Mouse (Mus musculus) midbrain, embryonic 16.5 days (tissue): Measurements from ENCODE around the gene Bpifb4. TPM values are rescaled to one million over a fixed set of nuclear protein-coding genes. Genes with fewer than 3 reads are reported as not detected.

Experiments used
- ATAC-seq: fragments of 200-750 bp; cut with Nextera tagmentation; 2 replicates; pipeline ENCODE4 v1.8.0; 2017; ENCODE audit warnings: moderate TSS enrichment
- H3K27ac ChIP-seq: fragments of 300-500 bp; sonication (generic); 2 replicates; pipeline ENCODE4 v1.5.1; 2014; ENCODE audit warnings: mild to moderate bottlenecking, low read length, mixed read lengths
- H3K27me3 ChIP-seq: fragments of 300-500 bp; sonication (generic); 2 replicates; pipeline ENCODE4 v1.6.1; 2014; ENCODE audit warnings: low read depth, low read length, mixed read lengths; ENCODE audit not compliant: control insufficient read depth, insufficient read depth
- H3K36me3 ChIP-seq: fragments of 300-500 bp; sonication (generic); 2 replicates; pipeline ENCODE4 v1.6.1; 2014; ENCODE audit warnings: mild to moderate bottlenecking, low read length, moderate library complexity, mixed read lengths; ENCODE audit not compliant: control insufficient read depth, insufficient read depth
- H3K4me1 ChIP-seq: fragments of 300-500 bp; sonication (generic); 2 replicates; pipeline ENCODE4 v1.6.1; 2014; ENCODE audit warnings: mild to moderate bottlenecking, low read length, mixed read lengths; ENCODE audit not compliant: control insufficient read depth, insufficient read depth
- H3K4me2 ChIP-seq: fragments of 300-500 bp; sonication (generic); 2 replicates; pipeline ENCODE4 v1.6.1; 2014; ENCODE audit warnings: mild to moderate bottlenecking, low read length, mixed read lengths
- H3K4me3 ChIP-seq: fragments of 300-500 bp; sonication (generic); 2 replicates; pipeline ENCODE4 v1.5.1; 2014; ENCODE audit warnings: low read depth, mild to moderate bottlenecking, low read length, moderate library complexity, mixed read lengths
- H3K9ac ChIP-seq: fragments of 300-500 bp; sonication (generic); 2 replicates; pipeline ENCODE4 v1.6.1; 2014; ENCODE audit warnings: low read depth, low read length, mixed read lengths
- H3K9me3 ChIP-seq: fragments of 300-500 bp; sonication (generic); replicated peaks from 2 replicates; pipeline ENCODE4 v1.6.1; 2014; ENCODE audit warnings: mild to moderate bottlenecking, low read length, mixed read lengths; ENCODE audit not compliant: control insufficient read depth, poor library complexity, severe bottlenecking
- WGBS: fragments of 180-500 bp; shearing (Covaris S2); extraction: QIAGEN DNeasy Blood & Tissue Kit; methylation state at CpG from one replicate; pipeline ENCODE4 v1.1.7; 2014; 5-methylcytosine and 5-hydroxymethylcytosine counted together
- polyA plus RNA-seq: library from polyadenylated mRNA; unstranded; fragments of >200 nt; fragmentation: Nextera tagmentation; extraction: Ambion mirVana; gene quantifications from 2 replicates; pipeline ENCODE4 v1.2.1, GENCODE M21; 2015

Gene Bpifb4
- polyA plus RNA-seq, 1 experiment from 2014 or later: not detected

GRCm38 (mm10) chr2:153931125-153931524 lies 6.9 kb upstream of the Bpifb4 start:
- 42% methylated on average over 6 of the region's 6 CpGs for WGBS
- no peak overlapping the region for H3K4me2 ChIP-seq
- no peak overlapping the region for H3K9ac ChIP-seq
- H3K36me3 ChIP-seq: no peaks in the 10 kb centered on the region
- H3K27ac ChIP-seq: no peak overlapping the region
- ATAC-seq: peak; percentile 82
- no peaks in the 10 kb centered on the region for H3K27me3 ChIP-seq
- no peak overlapping the region for H3K4me3 ChIP-seq
- no peaks in the 10 kb centered on the region for H3K9me3 ChIP-seq
- no peaks in the 10 kb centered on the region; the same call in 1 of the 2 replicates for H3K4me1 ChIP-seq

GRCm38 (mm10) chr2:153933311-153933710 lies 4.7 kb upstream of the Bpifb4 start:
- WGBS: 60% methylated on average over 6 of the region's 6 CpGs

GRCm38 (mm10) chr2:153935348-153935747 lies 2.7 kb upstream of the Bpifb4 start:
- Histone ChIP-seq H3K4me1 (no peaks in the 10 kb centered on the region; the same call in 1 of the 2 replicates), H3K9ac (no peak overlapping the region), H3K36me3 (no peaks in the 10 kb centered on the region), H3K27ac (no peak overlapping the region), H3K9me3 (no peaks in the 10 kb centered on the region), H3K4me2 (no peak overlapping the region), H3K4me3 (no peak overlapping the region), H3K27me3 (no peaks in the 10 kb centered on the region)
- no peak for ATAC-seq
- 90% methylated on average over 6 of the region's 6 CpGs for WGBS

More at GRCm38 (mm10) chr2:153933311-153933710, 4.7 kb upstream of the Bpifb4 start:
- Histone ChIP-seq H3K9ac (no peak overlapping the region), H3K36me3 (no peaks in the 10 kb centered on the region), H3K27me3 (no peaks in the 10 kb centered on the region), H3K4me1 (no peaks in the 10 kb centered on the region; the same call in 1 of the 2 replicates), H3K27ac (no peak overlapping the region), H3K9me3 (no peaks in the 10 kb centered on the region), H3K4me3 (no peak overlapping the region), H3K4me2 (no peak overlapping the region)
- ATAC-seq: no peak

DNA sequence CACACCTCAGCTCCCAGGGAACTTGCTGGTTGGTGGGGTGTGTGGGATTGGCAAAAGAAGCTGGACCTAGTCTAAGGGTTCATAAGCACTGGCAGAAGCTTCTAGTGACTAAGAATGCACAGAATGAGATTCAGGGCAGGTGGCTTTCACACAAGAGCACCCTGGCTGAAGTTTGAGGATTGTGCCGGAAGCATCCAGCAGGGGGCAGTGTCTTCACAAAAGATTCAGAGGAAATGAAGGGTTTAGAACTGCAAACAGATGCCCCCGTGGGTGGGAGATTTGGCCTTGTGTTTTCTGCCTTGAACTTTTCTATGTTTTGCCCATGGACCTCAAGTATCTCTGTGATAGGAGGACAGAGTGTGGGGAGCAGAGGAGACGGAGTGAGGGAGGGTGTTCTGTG lies 5.5 kb downstream of the Bpifb4 start:
- Histone ChIP-seq H3K9ac (no peak overlapping the region), H3K4me2 (no peak overlapping the region), H3K27ac (no peak overlapping the region), H3K27me3 (no peaks in the 10 kb centered on the region), H3K4me3 (no peak overlapping the region), H3K36me3 (no peaks in the 10 kb centered on the region), H3K9me3 (no peaks in the 10 kb centered on the region), H3K4me1 (no peaks in the 10 kb centered on the region)
- no peak for ATAC-seq
- WGBS: 38% methylated on average over 3 of the region's 3 CpGs

DNA sequence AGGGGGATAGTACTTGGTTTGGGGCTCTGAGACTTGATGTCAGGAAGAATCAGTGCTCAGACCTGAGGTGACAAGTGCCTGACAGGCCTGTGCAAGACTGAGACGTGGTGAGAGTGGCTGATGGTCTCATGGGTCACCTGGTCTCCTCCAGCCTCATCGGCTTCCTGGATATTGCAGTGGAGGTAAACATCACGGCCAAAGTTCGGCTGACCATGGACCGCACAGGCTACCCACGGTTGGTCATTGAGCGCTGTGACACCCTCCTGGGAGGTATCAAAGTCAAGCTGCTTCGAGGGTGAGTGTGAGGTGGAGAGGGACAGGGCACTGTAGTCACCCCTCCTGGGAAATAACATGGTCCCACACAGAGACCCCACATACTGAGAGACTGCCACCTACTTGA lies 6.6 kb downstream of the Bpifb4 start:
- Histone ChIP-seq H3K27ac (no peak overlapping the region), H3K27me3 (no peaks in the 10 kb centered on the region), H3K9me3 (no peaks in the 10 kb centered on the region), H3K9ac (no peak overlapping the region), H3K4me2 (no peak overlapping the region), H3K4me3 (no peak overlapping the region), H3K4me1 (no peaks in the 10 kb centered on the region), H3K36me3 (no peaks in the 10 kb centered on the region)
- 89% methylated on average over 8 of the region's 8 CpGs for WGBS
- ATAC-seq: no peak

- no peaks in the 10 kb centered on the region for H3K4me1 ChIP-seq
- no peaks in the 10 kb centered on the region for H3K36me3 ChIP-seq
- no peak overlapping the region for H3K27ac ChIP-seq
- no peak overlapping the region for H3K4me3 ChIP-seq
- no peak overlapping the region for H3K4me2 ChIP-seq
- 31% methylated on average over 6 of the region's 6 CpGs for WGBS
- no peaks in the 10 kb centered on the region for H3K27me3 ChIP-seq
- H3K9me3 ChIP-seq: no peaks in the 10 kb centered on the region
- H3K9ac ChIP-seq: no peak overlapping the region
- no peak for ATAC-seq
Observed at GRCm38 (mm10) chr2:153952897-153953296, 14.9 kb downstream of the Bpifb4 start.

DNA sequence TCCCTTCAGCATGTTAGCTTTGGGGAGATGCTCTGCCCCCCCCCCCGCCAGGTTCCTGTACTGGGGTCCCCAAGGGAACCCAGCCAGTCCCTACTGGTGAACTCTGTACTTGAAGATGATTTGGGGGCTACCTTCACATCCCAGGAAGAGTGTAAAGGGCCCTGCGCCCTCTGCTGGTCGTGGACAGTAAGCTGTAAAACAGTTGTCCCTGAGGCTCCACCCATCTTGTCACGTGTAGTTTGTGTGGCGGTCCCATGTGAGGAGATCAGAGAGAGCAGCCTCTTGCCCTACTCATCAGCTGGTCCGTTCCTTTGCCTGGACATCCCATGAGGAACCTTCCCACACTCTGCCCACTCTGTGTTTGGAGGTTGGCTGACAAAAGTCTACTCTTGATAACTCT lies 15.8 kb downstream of the Bpifb4 start:
- no peaks in the 10 kb centered on the region for H3K27me3 ChIP-seq
- H3K4me2 ChIP-seq: peak overlapping the region; percentile 43
- WGBS: 7% methylated on average over 6 of the region's 6 CpGs
- H3K4me1 ChIP-seq: no peaks in the 10 kb centered on the region
- H3K36me3 ChIP-seq: no peaks in the 10 kb centered on the region
- H3K9ac ChIP-seq: no peak overlapping the region
- H3K9me3 ChIP-seq: no peaks in the 10 kb centered on the region
- H3K27ac ChIP-seq: no peak overlapping the region
- H3K4me3 ChIP-seq: no peak overlapping the region
- no peak; the same call in 1 of the 2 replicates for ATAC-seq

GRCm38 (mm10) chr2:153962821-153963331 lies 24.9 kb downstream of the Bpifb4 start:
- Histone ChIP-seq H3K27ac (no peak overlapping the region), H3K4me2 (no peak overlapping the region), H3K9ac (no peak overlapping the region), H3K27me3 (no peaks in the 10 kb centered on the region), H3K9me3 (no peaks in the 10 kb centered on the region), H3K36me3 (no peaks in the 10 kb centered on the region), H3K4me1 (no peaks in the 10 kb centered on the region), H3K4me3 (no peak overlapping the region)
- no peak for ATAC-seq
- 77% methylated on average over 4 of the region's 4 CpGs for WGBS

- no peaks in the 10 kb centered on the region for H3K4me1 ChIP-seq
- no peak overlapping the region for H3K27ac ChIP-seq
- WGBS: 92% methylated on average over 1 of the region's 1 CpGs
- H3K36me3 ChIP-seq: no peaks in the 10 kb centered on the region
- no peak overlapping the region for H3K9ac ChIP-seq
- H3K27me3 ChIP-seq: no peaks in the 10 kb centered on the region
- H3K4me2 ChIP-seq: no peak overlapping the region
- no peak for ATAC-seq
- no peak overlapping the region for H3K4me3 ChIP-seq
- H3K9me3 ChIP-seq: no peaks in the 10 kb centered on the region
Observed at GRCm38 (mm10) chr2:153963334-153963733, 25.3 kb downstream of the Bpifb4 start.
